12 mouse cellular contexts compared by ENCODE assay signal in the genomic region with DNA sequence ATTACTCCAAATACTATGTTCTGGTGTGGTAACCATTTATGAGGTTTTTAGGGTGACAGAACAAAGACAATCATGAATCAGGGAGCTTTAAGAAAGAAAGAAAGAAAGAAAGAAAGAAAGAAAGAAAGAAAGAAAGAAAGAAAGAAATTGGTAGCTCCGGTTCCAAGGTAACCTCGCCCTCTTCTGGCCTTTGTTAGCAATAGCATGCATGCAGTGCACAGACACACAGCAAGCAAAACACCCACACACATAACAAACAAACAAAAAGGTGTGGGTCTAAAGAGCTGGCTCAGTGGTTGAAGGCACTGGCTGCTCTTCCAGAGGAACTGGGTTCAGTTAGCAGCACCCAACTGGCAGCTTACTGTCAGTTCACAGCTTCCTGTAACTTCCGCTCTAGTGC. TPM values are rescaled to one million over a fixed set of nuclear protein-coding genes. Genes with fewer than 3 reads are reported as not detected.
DNase-seq lines count a peak whose midpoint lies in the region; ATAC-seq and TF ChIP-seq lines count a peak whose summit lies in the region.
"Had no signal": no experiment of that assay in that cellular context is flagged by ENCODE, and none has a peak within 500 bp of the region (broad histone marks: within the 10 kb centered on the region; RNA-seq: fewer than 3 reads in every experiment).

No protein-coding gene starts in this region.

- no peaks in the 10 kb centered on the region for H3K27me3 ChIP-seq in liver, postnatal 0 days (ENCODE audit: insufficient read depth, low read length)
- 0 out of 2 replicates have a peak, but pooled peaks cover 8% of the 10 kb centered on the region for H3K27me3 ChIP-seq in liver, embryonic 12.5 days (replicated peaks)
- H3K27me3 ChIP-seq: hindbrain, embryonic 13.5 days had no signal

- H3K4me1 ChIP-seq in liver, postnatal 0 days (ENCODE audit: insufficient read depth): no peaks in the 10 kb centered on the region
- H3K4me1 ChIP-seq in liver, embryonic 12.5 days: no peaks in the 10 kb centered on the region
- H3K4me1 ChIP-seq: heart, embryonic 10.5 days; hindbrain, embryonic 13.5 days had no signal

- H3K4me2 ChIP-seq in liver, postnatal 0 days (ENCODE audit: low read depth, low read length): no peak overlapping the region
- H3K4me2 ChIP-seq in liver, embryonic 12.5 days: no peak overlapping the region
- H3K4me2 ChIP-seq: hindbrain, embryonic 13.5 days had no signal

- TF ChIP-seq CTCF in liver, postnatal 0 days (IDR thresholded peaks at IDR 0.05; ENCODE audit: low read depth): peak; percentile 62

- no peaks in the 10 kb centered on the region for H3K9me3 ChIP-seq in liver, postnatal 0 days (ENCODE audit: low read length)
- no peaks in the 10 kb centered on the region for H3K9me3 ChIP-seq in liver, embryonic 12.5 days (replicated peaks)
- H3K9me3 ChIP-seq: heart, embryonic 10.5 days; hindbrain, embryonic 13.5 days had no signal

- peak; percentile 23 for DNase-seq in embryo, embryonic 10 days (ENCODE audit: low spot score)
- DNase-seq in embryo, embryonic 9.5 days (ENCODE audit: extremely low spot score): no peak
- no peak for DNase-seq in liver, postnatal 0 days
- peak; percentile 34 for DNase-seq in ES-CJ7 (ENCODE audit: low read depth, low spot score)
- DNase-seq in adrenal gland, postnatal 36 days: no peak
- no peak for DNase-seq in right cerebral cortex, postnatal 25 days
- DNase-seq: kidney, postnatal 36 days; lung, adult 18-20 months had no signal

- H3K27ac ChIP-seq in liver, postnatal 0 days (ENCODE audit: low read depth): no peak overlapping the region
- H3K27ac ChIP-seq in liver, embryonic 12.5 days: no peak overlapping the region
- H3K27ac ChIP-seq: heart, embryonic 10.5 days; hindbrain, embryonic 13.5 days had no signal

- no peaks in the 10 kb centered on the region for H3K36me3 ChIP-seq in liver, postnatal 0 days (replicated peaks; ENCODE audit: insufficient read depth, low read length)
- H3K36me3 ChIP-seq in liver, embryonic 12.5 days: no peaks in the 10 kb centered on the region
- H3K36me3 ChIP-seq: heart, embryonic 10.5 days; hindbrain, embryonic 13.5 days had no signal

- ATAC-seq in liver, postnatal 0 days: no peak
- ATAC-seq in liver, embryonic 12.5 days: no peak
- peak; percentile 61 for ATAC-seq in megakaryocyte-erythroid progenitor cell, adult 5-6 weeks (replicated peaks; ENCODE audit: low FRiP score, low TSS enrichment, poor library complexity, severe bottlenecking)

- TF ChIP-seq EP300 in liver, postnatal 0 days (IDR thresholded peaks at IDR 0.05; ENCODE audit: low read depth): no peak

- no peak overlapping the region for H3K9ac ChIP-seq in liver, postnatal 0 days (replicated peaks)
- no peak overlapping the region for H3K9ac ChIP-seq in liver, embryonic 12.5 days
- H3K9ac ChIP-seq: hindbrain, embryonic 13.5 days had no signal

- WGBS in liver, postnatal 0 days (ENCODE audit: insufficient replicate concordance): 72% methylated on average over 3 of the region's 3 CpGs
- 61% methylated on average over 3 of the region's 3 CpGs for WGBS in liver, embryonic 12.5 days (ENCODE audit: insufficient replicate concordance)

- no peak overlapping the region for H3K4me3 ChIP-seq in liver, postnatal 0 days (ENCODE audit: low read depth, low read length)
- H3K4me3 ChIP-seq in liver, embryonic 12.5 days: no peak overlapping the region
- H3K4me3 ChIP-seq: heart, embryonic 10.5 days; hindbrain, embryonic 13.5 days had no signal

RNA-seq across cellular contexts. Expression of a gene that starts 19.3 kb away (rescaled TPM):
- 2.1 and 2.3 TPM in 2 replicates for polyA plus RNA-seq in liver, postnatal 0 days (2015; fragmentation: Nextera tagmentation; extraction: Ambion mirVana)
- polyA plus RNA-seq in liver, embryonic 12.5 days (2016; fragmentation: Nextera tagmentation; extraction: Ambion mirVana): 0.81 and 1.2 TPM in 2 replicates
- 8.3 and 9.3 TPM in 2 replicates for total RNA-seq in megakaryocyte-erythroid progenitor cell, adult 5-6 weeks (2014; fragmentation: Nextera tagmentation)
- 8.4 and 13.8 TPM in 2 replicates for total RNA-seq in megakaryocyte-erythroid progenitor cell, adult 5-6 weeks (2017)
- 10 to 100 TPM; 14.8 to 15.7 TPM for total RNA-seq in adrenal gland, postnatal 36 days (2021)

RNA-seq across cellular contexts. Expression of a gene that starts 47.6 kb away (rescaled TPM):
- polyA plus RNA-seq in liver, postnatal 0 days (2015; fragmentation: Nextera tagmentation; extraction: Ambion mirVana): 21.8 and 23.4 TPM in 2 replicates
- polyA plus RNA-seq in liver, embryonic 12.5 days (2016; fragmentation: Nextera tagmentation; extraction: Ambion mirVana): 5.7 and 5.8 TPM in 2 replicates
- total RNA-seq in megakaryocyte-erythroid progenitor cell, adult 5-6 weeks (2014; fragmentation: Nextera tagmentation): 14.8 and 18.1 TPM in 2 replicates
- 28.3 and 40.9 TPM in 2 replicates for total RNA-seq in megakaryocyte-erythroid progenitor cell, adult 5-6 weeks (2017)
- total RNA-seq in adrenal gland, postnatal 36 days (2021): 10 to 100 TPM; 15.0 to 16.2 TPM

RNA-seq across cellular contexts. Expression of a gene that starts 48.3 kb away (rescaled TPM):
- 15.8 and 16.3 TPM in 2 replicates for polyA plus RNA-seq in liver, postnatal 0 days (2015; fragmentation: Nextera tagmentation; extraction: Ambion mirVana)
- polyA plus RNA-seq in liver, embryonic 12.5 days (2016; fragmentation: Nextera tagmentation; extraction: Ambion mirVana): 3.4 and 3.5 TPM in 2 replicates
- 15.8 and 19.4 TPM in 2 replicates for total RNA-seq in megakaryocyte-erythroid progenitor cell, adult 5-6 weeks (2014; fragmentation: Nextera tagmentation)
- 22.1 and 23.0 TPM in 2 replicates for total RNA-seq in megakaryocyte-erythroid progenitor cell, adult 5-6 weeks (2017)
- total RNA-seq in adrenal gland, postnatal 36 days (2021): 10 to 100 TPM in 1 of 2 experiments, 1 to 10 TPM in 1; 9.1 to 10.9 TPM

Comparison
In these comparisons a context has a peak if more than half of its experiments do, and no peak if none do; other contexts are left out.
1. DNase-seq: peak in embryo, embryonic 10 days (single experiment) and ES-CJ7 (single experiment); none in embryo, embryonic 9.5 days (single experiment), liver, postnatal 0 days (single experiment), adrenal gland, postnatal 36 days (0 of 2) and right cerebral cortex, postnatal 25 days (single experiment).